In genomic region chr7:30216723-30217151, GRCm38 (mm10) we compare ENCODE assay signal across 8 mouse cellular contexts. TPM values are rescaled to one million over a fixed set of nuclear protein-coding genes. Genes with fewer than 3 reads are reported as not detected.
DNase-seq lines count a peak whose midpoint lies in the region; ATAC-seq lines count a peak whose summit lies in the region.

No protein-coding gene starts in this region.

- no peaks in the 10 kb centered on the region for H3K36me3 ChIP-seq in liver, embryonic 13.5 days
- no peaks in the 10 kb centered on the region for H3K36me3 ChIP-seq in stomach, embryonic 16.5 days (ENCODE audit: control insufficient read depth, insufficient read depth, low read length)

- H3K27ac ChIP-seq in liver, embryonic 13.5 days = no peak overlapping the region
- no peak overlapping the region; the same call in 1 of the 2 replicates for H3K27ac ChIP-seq in stomach, embryonic 16.5 days (ENCODE audit: low read length)

- H3K27me3 ChIP-seq in liver, embryonic 13.5 days = no peaks in the 10 kb centered on the region
- H3K27me3 ChIP-seq in stomach, embryonic 16.5 days (ENCODE audit: control insufficient read depth, insufficient read depth, low read length) = no peaks in the 10 kb centered on the region

- 0 out of 2 replicates have a peak overlapping the region, but pooled peaks have one; percentile 13 for H3K4me3 ChIP-seq in liver, embryonic 13.5 days (replicated peaks)
- H3K4me3 ChIP-seq in stomach, embryonic 16.5 days (replicated peaks; ENCODE audit: low read length) = peak overlapping the region; percentile 26

- no peak overlapping the region for H3K9ac ChIP-seq in liver, embryonic 13.5 days
- peak overlapping the region; percentile 60; the same call in 1 of the 2 replicates for H3K9ac ChIP-seq in stomach, embryonic 16.5 days (ENCODE audit: low read length)

- no peaks in the 10 kb centered on the region for H3K9me3 ChIP-seq in liver, embryonic 13.5 days (replicated peaks)
- H3K9me3 ChIP-seq in stomach, embryonic 16.5 days (replicated peaks; ENCODE audit: control insufficient read depth, low read length) = no peaks in the 10 kb centered on the region

- WGBS in liver, embryonic 13.5 days (ENCODE audit: insufficient replicate concordance) = 2% methylated on average over 15 of the region's 16 CpGs
- under 1% methylated on average over 16 of the region's 16 CpGs for WGBS in stomach, embryonic 16.5 days

- peak; percentile 70 for ATAC-seq in CD4-positive, CD25-positive, alpha-beta regulatory T cell, adult 4 months
- peak; percentile 52 for ATAC-seq in liver, embryonic 13.5 days (ENCODE audit: low read depth)
- peak; percentile 79 for ATAC-seq in stomach, embryonic 16.5 days (ENCODE audit: insufficient read depth, low FRiP score)

- peak; percentile 87 for DNase-seq in adrenal gland, postnatal 10 days
- DNase-seq in embryo, embryonic 11.5 days (ENCODE audit: low read depth, low spot score) = peak; percentile 87
- DNase-seq in heart, adult 9 months (ENCODE audit: low spot score in 2 of 2) = peak; percentile 64 to 66
- DNase-seq in kidney, adult 9 months = peak; percentile 76
- DNase-seq in liver, embryonic 13.5 days = peak; percentile 57
- peak; percentile 59 to 68 for DNase-seq in natural killer cell, adult 2 months (ENCODE audit: low spot score in 2 of 2)

- H3K4me2 ChIP-seq in liver, embryonic 13.5 days = peak overlapping the region; percentile 47
- H3K4me2 ChIP-seq in stomach, embryonic 16.5 days (ENCODE audit: low read depth, low read length) = peak overlapping the region; percentile 50

- peaks cover 21% of the 10 kb centered on the region for H3K4me1 ChIP-seq in liver, embryonic 13.5 days (replicated peaks)
- 0 out of 2 replicates have a peak, but pooled peaks cover 6% of the 10 kb centered on the region for H3K4me1 ChIP-seq in stomach, embryonic 16.5 days (ENCODE audit: control insufficient read depth, insufficient read depth, low read length)

RNA-seq across cellular contexts. Expression of gene Polr2i, which starts 15.0 kb away (rescaled TPM):
- polyA plus RNA-seq in CD4-positive, CD25-positive, alpha-beta regulatory T cell, adult 4 months (2017; shearing (Covaris generic)) = 10 to 100 TPM; 50.3 to 54.3 TPM
- total RNA-seq in adrenal gland, postnatal 10 days (2021) = 100 to 1,000 TPM; 103 to 108 TPM
- 67.1 and 70.0 TPM in 2 replicates for polyA plus RNA-seq in liver, embryonic 13.5 days (2015; fragmentation: Nextera tagmentation; extraction: Ambion mirVana)
- 111 and 116 TPM in 2 replicates for polyA plus RNA-seq in stomach, embryonic 16.5 days (2015; fragmentation: Nextera tagmentation; extraction: Ambion mirVana)

RNA-seq across cellular contexts. Expression of gene Tbcb, which starts 15.3 kb away (rescaled TPM):
- polyA plus RNA-seq in CD4-positive, CD25-positive, alpha-beta regulatory T cell, adult 4 months (2017; shearing (Covaris generic)) = 100 to 1,000 TPM in 1 of 2 experiments, 10 to 100 TPM in 1; 96.7 to 104 TPM
- 10 to 100 TPM; 73.6 to 81.0 TPM for total RNA-seq in adrenal gland, postnatal 10 days (2021)
- polyA plus RNA-seq in liver, embryonic 13.5 days (2015; fragmentation: Nextera tagmentation; extraction: Ambion mirVana) = 62.1 and 63.7 TPM in 2 replicates
- polyA plus RNA-seq in stomach, embryonic 16.5 days (2015; fragmentation: Nextera tagmentation; extraction: Ambion mirVana) = 148 and 151 TPM in 2 replicates

RNA-seq across cellular contexts. Expression of gene Capns1, which starts 18.1 kb away (rescaled TPM):
- polyA plus RNA-seq in CD4-positive, CD25-positive, alpha-beta regulatory T cell, adult 4 months (2017; shearing (Covaris generic)) = 10 to 100 TPM; 49.8 to 68.7 TPM
- 100 to 1,000 TPM; 444 to 475 TPM for total RNA-seq in adrenal gland, postnatal 10 days (2021)
- 39.0 and 40.8 TPM in 2 replicates for polyA plus RNA-seq in liver, embryonic 13.5 days (2015; fragmentation: Nextera tagmentation; extraction: Ambion mirVana)
- 90.0 and 98.5 TPM in 2 replicates for polyA plus RNA-seq in stomach, embryonic 16.5 days (2015; fragmentation: Nextera tagmentation; extraction: Ambion mirVana)

RNA-seq across cellular contexts. Expression of gene Ovol3, which starts 18.8 kb away (rescaled TPM):
- not detected for polyA plus RNA-seq in CD4-positive, CD25-positive, alpha-beta regulatory T cell, adult 4 months (2017; shearing (Covaris generic))
- total RNA-seq in adrenal gland, postnatal 10 days (2021) = not detected
- polyA plus RNA-seq in liver, embryonic 13.5 days (2015; fragmentation: Nextera tagmentation; extraction: Ambion mirVana) = not detected in 2 replicates
- polyA plus RNA-seq in stomach, embryonic 16.5 days (2015; fragmentation: Nextera tagmentation; extraction: Ambion mirVana) = 0.19 TPM in 1 of 2 replicates, not detected in the other

RNA-seq across cellular contexts. Expression of gene Cox7a1, which starts 32.8 kb away (rescaled TPM):
- polyA plus RNA-seq in CD4-positive, CD25-positive, alpha-beta regulatory T cell, adult 4 months (2017; shearing (Covaris generic)) = under 1 TPM in 1 of 2 experiments, not detected in 1; 0.90 TPM
- 1,000 to 10,000 TPM; 1,474 to 1,616 TPM for total RNA-seq in adrenal gland, postnatal 10 days (2021)
- polyA plus RNA-seq in liver, embryonic 13.5 days (2015; fragmentation: Nextera tagmentation; extraction: Ambion mirVana) = 4.2 and 4.8 TPM in 2 replicates
- polyA plus RNA-seq in stomach, embryonic 16.5 days (2015; fragmentation: Nextera tagmentation; extraction: Ambion mirVana) = 12.8 and 25.0 TPM in 2 replicates
